ENCODE assay signal across 30 mouse cellular contexts in genomic region chr9:42137578-42137977, GRCm38 (mm10). TPM values are rescaled to one million over a fixed set of nuclear protein-coding genes. Genes with fewer than 3 reads are reported as not detected.
DNase-seq lines count a peak whose midpoint lies in the region; ATAC-seq and TF ChIP-seq lines count a peak whose summit lies in the region.
"Had no signal": no experiment of that assay in that cellular context is flagged by ENCODE, and none has a peak within 500 bp of the region (broad histone marks: within the 10 kb centered on the region; RNA-seq: fewer than 3 reads in every experiment).

No protein-coding gene starts in this region.

- H3K27ac ChIP-seq in liver, adult 2 months (replicated peaks; ENCODE audit: insufficient read depth, low read depth, low read length), result peak overlapping the region; percentile 35
- peak overlapping the region; percentile 74; the same call in 1 of the 2 replicates for H3K27ac ChIP-seq in bone marrow, adult 2 months (ENCODE audit: control insufficient read depth, insufficient read depth, low read depth, low read length, poor library complexity)
- H3K27ac ChIP-seq in bone marrow macrophage, adult 2 months (ENCODE audit: insufficient read depth, low read depth, low read length), result peak overlapping the region; percentile 34; the same call in 1 of the 2 replicates
- peak overlapping the region; percentile 31; the same call in 1 of the 2 replicates for H3K27ac ChIP-seq in intestine, postnatal 0 days (ENCODE audit: low read depth, low read length)
- H3K27ac ChIP-seq: embryonic facial prominence, embryonic 10.5 days; embryonic facial prominence, embryonic 13.5 days; forebrain, embryonic 12.5 days; forebrain, embryonic 15.5 days; heart, embryonic 15.5 days; hindbrain, embryonic 10.5 days; hindbrain, embryonic 13.5 days had no signal

- H3K27me3 ChIP-seq in liver, adult 2 months (ENCODE audit: control insufficient read depth, insufficient read depth, low read length), result no peaks in the 10 kb centered on the region
- no peaks in the 10 kb centered on the region for H3K27me3 ChIP-seq in intestine, postnatal 0 days (replicated peaks; ENCODE audit: control insufficient read depth, insufficient read depth, low read length)
- H3K27me3 ChIP-seq: embryonic facial prominence, embryonic 13.5 days; forebrain, embryonic 15.5 days; heart, embryonic 12.5 days; heart, embryonic 15.5 days; hindbrain, embryonic 13.5 days had no signal

- no peak for TF ChIP-seq CTCF in liver, adult 2 months (IDR thresholded peaks at IDR 0.05; ENCODE audit: low read depth, low read length)
- TF ChIP-seq CTCF in bone marrow, adult 2 months (IDR thresholded peaks at IDR 0.05; ENCODE audit: control insufficient read depth, insufficient read depth, low read length), result no peak
- TF ChIP-seq CTCF in bone marrow macrophage, adult 2 months (IDR thresholded peaks at IDR 0.05; ENCODE audit: low read depth, low read length), result no peak
- TF ChIP-seq CTCF in intestine, postnatal 0 days (IDR thresholded peaks at IDR 0.05; ENCODE audit: low read depth), result no peak

- no peaks in the 10 kb centered on the region for H3K79me2 ChIP-seq in liver, adult 2 months (ENCODE audit: control insufficient read depth, insufficient read depth, low read length)

- H3K4me1 ChIP-seq in liver, adult 2 months (ENCODE audit: control insufficient read depth, insufficient read depth, low read length), result peaks cover 13% of the 10 kb centered on the region
- peaks cover 9% of the 10 kb centered on the region for H3K4me1 ChIP-seq in bone marrow, adult 2 months (ENCODE audit: control insufficient read depth, insufficient read depth, low read length)
- peaks cover 29% of the 10 kb centered on the region for H3K4me1 ChIP-seq in bone marrow macrophage, adult 2 months (ENCODE audit: control insufficient read depth, insufficient read depth, low read length)
- H3K4me1 ChIP-seq in intestine, postnatal 0 days (replicated peaks; ENCODE audit: control insufficient read depth, insufficient read depth, low read length), result peaks cover 7% of the 10 kb centered on the region; the same call in 1 of the 2 replicates
- H3K4me1 ChIP-seq: embryonic facial prominence, embryonic 10.5 days; embryonic facial prominence, embryonic 13.5 days; forebrain, embryonic 12.5 days; forebrain, embryonic 15.5 days; heart, embryonic 12.5 days; heart, embryonic 15.5 days; hindbrain, embryonic 10.5 days; hindbrain, embryonic 13.5 days had no signal

- no peak overlapping the region for H3K4me3 ChIP-seq in liver, adult 2 months (ENCODE audit: insufficient read depth, low read depth, low read length)
- H3K4me3 ChIP-seq in bone marrow, adult 2 months (replicated peaks; ENCODE audit: control insufficient read depth, low read depth, low read length), result no peak overlapping the region
- no peak overlapping the region for H3K4me3 ChIP-seq in bone marrow macrophage, adult 2 months (ENCODE audit: insufficient read depth, low read length)
- no peak overlapping the region for H3K4me3 ChIP-seq in intestine, postnatal 0 days (ENCODE audit: low read depth, low read length)
- H3K4me3 ChIP-seq: embryonic facial prominence, embryonic 10.5 days; embryonic facial prominence, embryonic 13.5 days; erythroblast, embryonic 14.5 days; forebrain, embryonic 12.5 days; forebrain, embryonic 15.5 days; heart, embryonic 12.5 days; heart, embryonic 15.5 days; hindbrain, embryonic 10.5 days; hindbrain, embryonic 13.5 days had no signal

- WGBS in liver, adult 2 months, result 20% methylated on average over 5 of the region's 5 CpGs
- WGBS in bone marrow, adult 2 months, result 74% methylated on average over 5 of the region's 5 CpGs
- WGBS in intestine, postnatal 0 days, result 28% methylated on average over 5 of the region's 5 CpGs

- TF ChIP-seq POLR2A in liver, adult 2 months (IDR thresholded peaks at IDR 0.05; ENCODE audit: extremely low read depth, insufficient read depth, low read length), result no peak
- TF ChIP-seq POLR2A in bone marrow, adult 2 months (IDR thresholded peaks at IDR 0.05; ENCODE audit: borderline replicate concordance, control insufficient read depth, low read depth, low read length), result no peak
- no peak for TF ChIP-seq POLR2A in bone marrow macrophage, adult 2 months (IDR thresholded peaks at IDR 0.05; ENCODE audit: borderline replicate concordance, low read depth, low read length)

- peak; percentile 89 for DNase-seq in liver, adult 2 months (ENCODE audit: extremely low read depth, low read depth, low spot score)
- DNase-seq in liver, result no peak
- DNase-seq in cerebellum, adult 11 months, result no peak
- DNase-seq: adrenal gland, adult 8-10 months; adrenal gland, postnatal 25 days; cerebellum, adult 11-12 months; cerebellum, adult 8-10 months; cerebellum, postnatal 10 days; cerebellum, postnatal 36 days; embryo, embryonic 11 days; gastrocnemius, postnatal 25 days; heart, adult 18-20 months; heart, postnatal 10 days; heart, postnatal 36 days had no signal

- no peak overlapping the region for H3K9ac ChIP-seq in liver, adult 2 months (ENCODE audit: low read depth, low read length)
- no peak overlapping the region for H3K9ac ChIP-seq in intestine, postnatal 0 days (ENCODE audit: low read depth, low read length)
- H3K9ac ChIP-seq: embryonic facial prominence, embryonic 13.5 days; forebrain, embryonic 12.5 days; forebrain, embryonic 15.5 days; heart, embryonic 12.5 days; heart, embryonic 15.5 days; hindbrain, embryonic 13.5 days had no signal

- H3K9me3 ChIP-seq in intestine, postnatal 0 days (ENCODE audit: control insufficient read depth), result no peaks in the 10 kb centered on the region
- H3K9me3 ChIP-seq: embryonic facial prominence, embryonic 10.5 days; embryonic facial prominence, embryonic 13.5 days; forebrain, embryonic 12.5 days; forebrain, embryonic 15.5 days; heart, embryonic 12.5 days; heart, embryonic 15.5 days; hindbrain, embryonic 10.5 days; hindbrain, embryonic 13.5 days had no signal

- ATAC-seq in intestine, postnatal 0 days, result peak; percentile 45; the same call in 1 of the 2 replicates
- ATAC-seq in monocyte, adult 5-6 weeks (replicated peaks; ENCODE audit: insufficient number of reproducible peaks, low FRiP score, low TSS enrichment, poor library complexity, severe bottlenecking), result no peak
- ATAC-seq: CD4-positive, CD25-positive, alpha-beta regulatory T cell, adult 4 months; forebrain, embryonic 15.5 days; hindbrain, embryonic 16.5 days had no signal

- no peaks in the 10 kb centered on the region for H3K36me3 ChIP-seq in liver, adult 2 months (ENCODE audit: control insufficient read depth, insufficient read depth, low read length)
- H3K36me3 ChIP-seq in intestine, postnatal 0 days (ENCODE audit: control insufficient read depth, insufficient read depth), result no peaks in the 10 kb centered on the region
- H3K36me3 ChIP-seq: embryonic facial prominence, embryonic 10.5 days; embryonic facial prominence, embryonic 13.5 days; forebrain, embryonic 12.5 days; forebrain, embryonic 15.5 days; heart, embryonic 12.5 days; heart, embryonic 15.5 days; hindbrain, embryonic 10.5 days; hindbrain, embryonic 13.5 days had no signal

- H3K4me2 ChIP-seq in intestine, postnatal 0 days (replicated peaks; ENCODE audit: low read depth), result no peak overlapping the region; the same call in 1 of the 2 replicates
- H3K4me2 ChIP-seq: embryonic facial prominence, embryonic 13.5 days; forebrain, embryonic 12.5 days; forebrain, embryonic 15.5 days; heart, embryonic 12.5 days; heart, embryonic 15.5 days; hindbrain, embryonic 13.5 days had no signal

RNA-seq across cellular contexts. Expression of gene Sorl1, which starts 13.5 kb away (rescaled TPM):
- 1.3 and 2.3 TPM in 2 replicates for total RNA-seq in liver, adult 2 months (2014; rRNA removed)
- polyA plus RNA-seq in liver, adult 2 months (2012; rRNA removed), result 0.30 and 1.4 TPM in 2 replicates
- polyA plus RNA-seq in bone marrow, adult 2 months (2011; ENCODE audit: insufficient read depth, insufficient read length, low replicate concordance, missing spikeins), result 10.2 and 32.7 TPM in 2 replicates
- polyA plus RNA-seq in bone marrow macrophage, adult 2 months (2012; ENCODE audit: insufficient read depth, insufficient read length, missing spikeins), result 22.2 and 25.1 TPM in 2 replicates
- polyA plus RNA-seq in intestine, postnatal 0 days (2015; fragmentation: Nextera tagmentation; extraction: Ambion mirVana), result 2.8 and 3.6 TPM in 2 replicates
- 86.3 to 119 TPM (median 111 TPM) in 3 replicates for total RNA-seq in monocyte, adult 5-6 weeks (2017)
- total RNA-seq: MEL had no signal
